Mouse (Mus musculus) kidney, postnatal 0 days (tissue): ENCODE results near the gene Slc5a5. TPM values are rescaled to one million over a fixed set of nuclear protein-coding genes. Genes with fewer than 3 reads are reported as not detected.

Source experiments
- ATAC-seq: fragments of 200-750 bp; cut with Nextera tagmentation; replicated peaks from 2 replicates; pipeline ENCODE4 v1.8.0; 2017; ENCODE audit warnings: low read depth, moderate number of reproducible peaks, moderate TSS enrichment, moderate library complexity; ENCODE audit not compliant: low FRiP score
- DNase-seq: peaks from one replicate; pipeline ENCODE4 v3.0.0-alpha.2; 2016; ENCODE audit warnings: low spot score
- H3K27ac ChIP-seq: fragments of 300-500 bp; sonication (generic); 2 replicates; pipeline ENCODE4 v1.5.1; 2014; ENCODE audit warnings: mild to moderate bottlenecking
- H3K27me3 ChIP-seq: fragments of 300-500 bp; sonication (generic); 2 replicates; pipeline ENCODE4 v1.6.1; 2014; ENCODE audit warnings: low read length, mixed read lengths; ENCODE audit not compliant: insufficient read depth
- H3K36me3 ChIP-seq: fragments of 300-500 bp; sonication (generic); 2 replicates; pipeline ENCODE4 v1.6.1; 2014; ENCODE audit warnings: low read length, mixed read lengths; ENCODE audit not compliant: insufficient read depth
- H3K4me1 ChIP-seq: fragments of 300-500 bp; sonication (generic); replicated peaks from 2 replicates; pipeline ENCODE4 v1.6.1; 2014; ENCODE audit warnings: antibody characterized with exemption, low read length, mixed read lengths; ENCODE audit not compliant: insufficient read depth
- H3K4me2 ChIP-seq: fragments of 300-500 bp; sonication (generic); 2 replicates; pipeline ENCODE4 v1.6.1; 2014; ENCODE audit warnings: mild to moderate bottlenecking, low read length, moderate library complexity, mixed read lengths
- H3K4me3 ChIP-seq: fragments of 300-500 bp; sonication (generic); replicated peaks from 2 replicates; pipeline ENCODE4 v1.5.1; 2014; ENCODE audit warnings: low read depth, low read length
- H3K9ac ChIP-seq: fragments of 300-500 bp; sonication (generic); 2 replicates; pipeline ENCODE4 v1.6.1; 2014; ENCODE audit warnings: low read depth, low read length
- H3K9me3 ChIP-seq: fragments of 300-500 bp; sonication (generic); replicated peaks from 2 replicates; pipeline ENCODE4 v1.6.1; 2016; ENCODE audit warnings: low read length, inconsistent platforms, mixed read lengths
- CTCF ChIP-seq: IDR thresholded peaks from 2 replicates; pipeline ENCODE4 v1.5.1; 2016; ENCODE audit warnings: antibody characterized with exemption, low read depth, mild to moderate bottlenecking, moderate library complexity
- WGBS: fragments of 180-500 bp; shearing (Covaris S2); extraction: QIAGEN DNeasy Blood & Tissue Kit; methylation state at CpG from one replicate; pipeline ENCODE4 v1.1.7; 2014; 5-methylcytosine and 5-hydroxymethylcytosine counted together
- polyA plus RNA-seq: library from polyadenylated mRNA; unstranded; fragments of >200 nt; fragmentation: Nextera tagmentation; extraction: Ambion mirVana; gene quantifications from 2 replicates; pipeline ENCODE4 v1.2.1, GENCODE M21; 2015

Slc5a5 gene
- 0.09 and 0.11 TPM in 2 replicates for polyA plus RNA-seq

GRCm38 (mm10) chr8:70892022-70892895 lies at the start of gene Slc5a5:
Gene Slc5a5 (minus strand): TSS chr8:70892757.
- peaks cover 17% of the 10 kb centered on the region for H3K27me3 ChIP-seq
- peaks cover 18% of the 10 kb centered on the region for H3K4me1 ChIP-seq
- H3K9ac ChIP-seq: no peak within 1 kb of the TSS
- WGBS: 3% methylated on average over 80 of the region's 80 CpGs
- no peak within 1 kb of the TSS for H3K27ac ChIP-seq
- ATAC-seq: no peak
- DNase-seq: no peak
- peak within 1 kb of the TSS; percentile 22; the same call in 1 of the 2 replicates for H3K4me3 ChIP-seq
- H3K36me3 ChIP-seq: peaks cover 11% of the 10 kb centered on the region
- H3K4me2 ChIP-seq: peak within 1 kb of the TSS; percentile 46
- no peaks in the 10 kb centered on the region for H3K9me3 ChIP-seq
- no peak for TF ChIP-seq CTCF

GRCm38 (mm10) chr8:70941478-70941877 lies 48.9 kb upstream of the Slc5a5 start:
- H3K9ac ChIP-seq: no peak overlapping the region
- H3K27me3 ChIP-seq: no peaks in the 10 kb centered on the region
- peak; percentile 27; the same call in 1 of the 2 replicates for TF ChIP-seq CTCF
- H3K27ac ChIP-seq: no peak overlapping the region
- H3K9me3 ChIP-seq: no peaks in the 10 kb centered on the region
- no peak for ATAC-seq
- H3K36me3 ChIP-seq: no peaks in the 10 kb centered on the region
- no peaks in the 10 kb centered on the region for H3K4me1 ChIP-seq
- H3K4me3 ChIP-seq: no peak overlapping the region
- WGBS: 70% methylated on average over 2 of the region's 2 CpGs
- H3K4me2 ChIP-seq: no peak overlapping the region
- DNase-seq: no peak

GRCm38 (mm10) chr8:70937200-70937599 lies 44.6 kb upstream of the Slc5a5 start:
- H3K9ac ChIP-seq: no peak overlapping the region
- no peak for TF ChIP-seq CTCF
- H3K36me3 ChIP-seq: no peaks in the 10 kb centered on the region
- DNase-seq: no peak
- 80% methylated on average over 6 of the region's 6 CpGs for WGBS
- H3K4me3 ChIP-seq: no peak overlapping the region
- ATAC-seq: no peak
- no peaks in the 10 kb centered on the region for H3K9me3 ChIP-seq
- no peak overlapping the region for H3K27ac ChIP-seq
- H3K4me2 ChIP-seq: no peak overlapping the region
- no peaks in the 10 kb centered on the region for H3K27me3 ChIP-seq
- H3K4me1 ChIP-seq: no peaks in the 10 kb centered on the region

GRCm38 (mm10) chr8:70934786-70935185 lies 42.2 kb upstream of the Slc5a5 start:
- Histone ChIP-seq H3K4me3 (no peak overlapping the region), H3K9me3 (no peaks in the 10 kb centered on the region), H3K9ac (no peak overlapping the region), H3K36me3 (no peaks in the 10 kb centered on the region), H3K4me2 (no peak overlapping the region), H3K27me3 (no peaks in the 10 kb centered on the region), H3K27ac (no peak overlapping the region), H3K4me1 (no peaks in the 10 kb centered on the region)
- TF ChIP-seq CTCF: no peak
- ATAC-seq (no peak), DNase-seq (peak; percentile 1)
- 32% methylated on average over 7 of the region's 7 CpGs for WGBS

DNA sequence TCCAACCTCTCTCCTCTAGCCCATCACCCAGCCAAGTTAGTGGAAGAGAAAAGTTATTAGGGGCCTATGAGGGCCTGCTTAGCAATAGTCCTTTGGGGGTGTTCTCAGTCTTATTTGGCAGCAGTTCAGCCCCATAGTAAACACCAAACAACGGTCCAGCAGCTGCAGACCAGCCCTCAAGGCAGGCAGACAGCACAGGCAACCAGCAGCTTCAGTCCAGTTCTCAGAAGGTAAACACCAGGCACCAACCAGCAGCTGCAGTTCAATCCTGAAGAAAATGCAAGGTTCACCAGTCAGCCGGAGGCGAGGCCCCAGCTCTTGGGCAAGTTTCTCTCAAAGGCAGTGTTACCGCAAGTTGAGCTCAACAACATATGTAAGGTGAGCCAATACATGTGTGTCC lies 40.5 kb upstream of the Slc5a5 start:
- WGBS: 81% methylated on average over 4 of the region's 4 CpGs
- no peaks in the 10 kb centered on the region for H3K4me1 ChIP-seq
- H3K9ac ChIP-seq: no peak overlapping the region
- H3K9me3 ChIP-seq: no peaks in the 10 kb centered on the region
- H3K27ac ChIP-seq: no peak overlapping the region
- TF ChIP-seq CTCF: no peak
- no peaks in the 10 kb centered on the region for H3K27me3 ChIP-seq
- DNase-seq (no peak), ATAC-seq (no peak)
- no peak overlapping the region for H3K4me3 ChIP-seq
- no peak overlapping the region for H3K4me2 ChIP-seq
- H3K36me3 ChIP-seq: no peaks in the 10 kb centered on the region

- no peak for ATAC-seq
Measured at GRCm38 (mm10) chr8:70931731-70932130, 39.2 kb upstream of the Slc5a5 start.

More at GRCm38 (mm10) chr8:70931731-70932130, 39.2 kb upstream of the Slc5a5 start:
- Histone ChIP-seq H3K4me1 (no peaks in the 10 kb centered on the region), H3K9ac (no peak overlapping the region), H3K27ac (no peak overlapping the region), H3K4me3 (no peak overlapping the region), H3K4me2 (no peak overlapping the region), H3K27me3 (no peaks in the 10 kb centered on the region), H3K36me3 (no peaks in the 10 kb centered on the region), H3K9me3 (no peaks in the 10 kb centered on the region)
- no peak for TF ChIP-seq CTCF
- no peak for DNase-seq
- 92% methylated on average over 11 of the region's 11 CpGs for WGBS
